Mouse (Mus musculus): ENCODE data around the gene Ubox5. TPM values are rescaled to one million over a fixed set of nuclear protein-coding genes. Genes with fewer than 3 reads are reported as not detected.
"Not testable (repeated sequence)": the region's sequence is repeated elsewhere in the genome, so short reads cannot be mapped to it uniquely, and the experiment has no call there.

Ubox5 gene
- total RNA-seq, 1 experiment from 2014 or later = 7.5 TPM

GRCm38 (mm10) chr2:130576564-130576963 is 53.3 kb downstream of the Ubox5 start:
- not testable (repeated sequence) for DNase-seq

DNA sequence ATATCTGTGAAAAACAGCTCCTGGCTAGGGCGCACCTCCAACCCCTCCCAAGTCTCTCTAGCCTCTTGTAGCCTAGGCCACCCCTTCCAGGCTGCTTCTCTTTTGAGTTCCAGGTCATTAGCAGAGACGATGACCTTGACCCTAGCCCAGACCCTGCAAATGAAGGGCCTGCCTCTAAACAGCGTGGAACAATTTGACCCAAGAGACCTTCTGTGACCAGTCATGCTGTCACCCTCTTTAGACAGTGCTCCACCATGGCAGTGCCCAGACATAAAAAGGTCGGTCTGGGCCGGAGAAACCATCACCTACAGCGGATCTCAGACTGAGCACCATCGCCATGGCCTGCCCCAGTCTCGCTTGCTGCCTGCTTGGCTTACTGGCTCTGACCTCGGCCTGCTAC is 54.0 kb downstream of the Ubox5 start, which contains the start of gene Oxt:
Gene Oxt, plus strand, starts transcription at position 301 of the 400 bp plus-strand sequence.
- no peak for DNase-seq

DNA sequence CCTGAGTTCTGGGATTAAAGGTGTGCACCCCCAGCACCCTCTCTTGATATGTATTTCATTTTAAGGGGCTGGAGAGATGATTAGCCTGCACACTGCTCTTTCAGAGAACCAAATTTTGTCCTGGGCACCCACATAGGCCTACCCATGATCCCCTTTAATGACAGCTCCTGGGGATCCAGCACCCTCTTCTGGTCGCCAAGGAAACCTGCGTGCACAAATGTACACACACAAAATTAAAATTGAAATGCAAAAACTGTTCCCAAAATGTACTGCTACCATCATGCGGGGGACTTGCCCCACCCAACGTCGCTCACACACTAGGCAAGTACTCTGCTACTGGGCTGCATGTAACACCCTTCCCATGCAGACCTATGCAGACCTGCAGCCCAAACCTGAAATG is 54.9 kb downstream of the Ubox5 start:
- DNase-seq = no peak

GRCm38 (mm10) chr2:130569926-130570325 is 59.9 kb downstream of the Ubox5 start:
- no peak for DNase-seq

DNA sequence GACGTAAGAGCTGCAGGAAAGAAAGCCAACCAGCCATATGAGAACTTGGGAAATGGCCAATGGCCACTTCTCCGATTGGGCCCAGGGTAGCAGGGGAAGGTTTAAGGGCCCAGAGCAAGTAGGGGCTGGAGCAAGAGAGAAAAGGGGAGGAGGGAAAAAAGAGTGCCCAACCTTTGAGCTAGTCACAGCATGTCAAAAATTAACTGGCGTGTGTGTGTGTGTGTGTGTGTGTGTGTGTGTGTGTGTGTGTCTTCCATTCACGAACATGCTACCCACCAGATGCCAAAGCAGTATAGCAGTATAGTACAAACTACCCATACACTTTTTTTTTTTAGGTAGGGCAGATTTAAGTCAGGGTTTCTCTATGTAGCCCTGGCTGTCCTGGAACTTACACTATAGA is 60.9 kb downstream of the Ubox5 start:
- DNase-seq = no peak

DNA sequence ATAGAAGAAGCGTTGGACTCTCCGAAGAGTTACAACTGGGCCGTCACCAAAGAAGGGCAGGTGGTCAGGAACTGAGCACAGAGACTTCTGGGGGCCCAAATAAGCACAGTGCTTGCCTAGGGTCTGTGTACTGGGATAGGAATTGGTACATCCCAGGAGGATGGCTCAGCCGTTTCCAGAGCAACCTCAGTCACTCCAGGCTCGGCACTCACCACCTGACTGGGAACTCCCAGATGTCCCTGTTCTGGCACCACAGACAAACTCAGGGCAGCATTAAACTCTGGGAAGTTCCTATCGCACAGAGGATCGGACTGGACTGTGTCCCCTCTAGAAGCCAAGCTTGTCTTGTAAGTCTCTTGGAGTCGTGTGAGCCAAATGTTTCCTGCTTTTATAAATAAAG is 64.9 kb downstream of the Ubox5 start:
- DNase-seq = no peak

DNA sequence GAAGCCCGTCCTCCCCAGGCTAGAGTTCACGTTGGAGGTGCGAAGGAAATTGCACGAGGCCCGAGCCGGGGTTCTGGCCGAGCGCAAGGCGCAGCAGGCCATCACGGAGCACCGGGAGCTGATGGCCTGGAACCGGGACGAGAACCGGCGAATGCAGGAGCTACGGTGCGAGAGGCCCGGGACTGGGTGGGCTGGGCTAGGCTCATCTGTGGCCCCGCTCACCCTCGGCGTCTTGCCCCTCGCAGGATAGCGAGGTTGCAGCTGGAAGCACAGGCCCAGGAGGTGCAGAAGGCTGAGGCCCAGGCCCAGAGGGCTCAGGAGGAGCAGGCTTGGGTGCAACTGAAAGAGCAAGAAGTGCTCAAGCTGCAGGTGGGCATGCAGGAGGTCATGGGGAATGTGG is 65.8 kb downstream of the Ubox5 start:
- DNase-seq = no peak

DNA sequence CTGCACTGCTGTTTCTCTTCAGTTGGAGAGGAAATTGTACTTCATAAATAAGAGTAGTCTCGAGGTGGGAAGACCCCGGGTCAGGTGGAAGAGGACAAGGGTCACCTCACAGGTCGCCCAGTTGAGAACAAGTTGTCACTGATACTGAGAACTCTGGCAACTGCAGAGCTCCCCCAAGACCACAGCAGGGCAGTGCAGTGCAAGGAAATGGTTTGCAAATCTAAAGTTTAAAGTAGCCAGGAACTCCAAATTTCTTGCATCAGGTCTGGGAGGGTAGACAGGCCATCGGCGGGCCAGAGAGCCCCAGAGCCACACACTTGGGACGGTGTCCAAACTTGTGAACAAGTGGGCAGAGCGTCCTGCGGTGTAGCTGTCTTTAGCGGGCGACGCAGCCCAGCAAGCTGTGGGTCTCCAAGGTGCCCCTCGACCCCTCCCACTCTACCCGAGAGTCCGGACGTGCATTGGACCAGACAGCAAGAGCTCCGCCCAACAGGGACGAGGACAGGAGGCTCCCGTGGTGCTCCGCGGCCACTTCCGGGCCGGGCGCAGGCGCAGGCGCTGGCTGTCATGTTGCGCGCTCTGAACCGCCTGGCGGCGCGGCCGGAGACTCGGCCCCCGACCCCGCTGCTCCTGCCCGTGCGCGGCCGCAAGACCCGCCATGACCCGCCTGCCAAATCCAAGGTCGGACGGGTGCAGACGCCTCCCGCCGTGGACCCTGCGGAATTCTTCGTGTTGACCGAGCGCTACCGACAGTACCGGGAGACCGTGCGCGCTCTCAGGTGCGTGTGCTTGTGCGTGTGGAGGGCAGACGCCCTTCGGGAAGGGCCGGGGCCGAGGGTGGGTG is 66.4 kb downstream of the Ubox5 start, which contains the start of gene Mrps26:
Gene Mrps26, plus strand, starts transcription at position 531 of the 844 bp plus-strand sequence.
- peak; percentile 93 for DNase-seq

GRCm38 (mm10) chr2:130558015-130558414 is 71.8 kb downstream of the Ubox5 start:
- DNase-seq = no peak

DNA sequence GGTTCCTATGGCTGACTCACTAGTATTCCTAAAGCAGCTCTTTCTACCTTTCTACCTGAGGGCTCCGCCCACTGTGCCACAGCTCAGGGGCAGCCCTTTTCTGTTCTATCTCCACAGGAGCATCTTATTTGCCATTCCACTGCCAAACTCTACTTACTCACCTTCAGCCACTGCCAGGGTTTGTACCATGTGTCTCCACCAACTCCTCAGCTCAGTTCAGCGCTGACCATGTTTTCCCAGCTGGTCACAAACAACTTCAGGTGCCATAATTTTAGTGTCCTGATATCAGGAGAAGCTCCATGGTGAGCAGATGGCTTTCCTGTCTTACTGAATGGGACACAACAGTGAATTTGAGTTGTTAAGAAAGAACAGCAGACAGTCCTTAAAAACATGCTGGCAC is 72.4 kb downstream of the Ubox5 start:
- no peak for DNase-seq

DNA sequence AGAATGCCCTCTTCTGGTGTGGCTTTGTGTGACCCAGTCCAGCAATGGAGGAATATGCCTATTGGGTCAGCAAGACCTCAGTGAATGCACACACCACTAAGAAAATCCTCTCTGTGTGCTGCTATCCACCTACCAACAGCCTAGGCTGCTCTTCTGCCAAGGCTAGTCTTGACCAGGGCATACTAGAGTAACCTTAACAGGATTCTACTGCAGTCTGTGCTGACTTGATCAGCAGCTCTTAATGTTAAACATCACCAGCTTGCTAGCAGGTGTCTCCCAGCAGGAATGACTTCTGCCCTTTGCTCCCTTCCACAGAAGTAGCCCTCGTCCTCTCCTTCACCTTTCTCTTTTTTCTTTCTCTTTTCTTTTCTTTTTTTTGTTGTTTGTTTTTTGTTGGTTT is 73.5 kb downstream of the Ubox5 start:
- no peak for DNase-seq

DNA sequence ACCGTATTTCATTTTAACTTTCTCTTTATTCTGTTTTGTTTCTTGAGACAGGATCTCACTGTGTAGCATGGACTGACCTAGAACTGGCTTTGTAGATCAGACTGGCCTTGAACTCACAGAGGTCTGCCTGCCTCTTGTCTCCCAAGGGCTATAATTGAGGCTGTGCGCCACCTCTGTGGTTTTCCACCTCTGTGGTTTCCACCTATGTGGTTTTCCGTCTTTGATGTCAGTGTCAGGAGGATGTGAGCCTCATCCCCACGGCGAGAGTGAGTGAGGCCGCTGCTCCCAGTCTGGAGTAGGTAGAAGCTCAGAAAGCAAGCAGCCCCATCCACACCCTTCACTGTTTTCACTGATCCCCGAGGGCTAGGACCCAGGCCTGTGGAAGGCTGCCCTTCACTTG is 75.0 kb downstream of the Ubox5 start:
- no peak for DNase-seq

DNA sequence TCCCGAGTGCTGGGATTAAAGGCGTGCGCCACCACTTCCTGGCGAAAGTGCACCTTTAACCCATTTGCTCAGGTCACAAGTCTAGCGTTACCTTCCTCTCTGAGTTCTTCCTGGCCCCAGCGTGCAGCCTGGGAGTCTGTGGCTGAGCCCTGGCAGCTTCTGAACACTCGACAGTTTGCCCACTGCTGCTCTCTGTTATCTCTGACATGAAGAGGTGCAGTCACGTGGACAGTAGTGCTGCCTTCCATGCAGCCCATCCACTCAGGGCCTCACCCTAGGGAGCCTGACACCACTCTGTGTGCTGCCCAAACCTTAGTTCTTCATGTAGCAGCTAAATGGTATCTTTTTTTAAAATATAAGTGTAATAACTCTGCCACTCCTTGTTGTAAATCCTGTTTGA is 82.9 kb downstream of the Ubox5 start:
- DNase-seq = no peak

DNA sequence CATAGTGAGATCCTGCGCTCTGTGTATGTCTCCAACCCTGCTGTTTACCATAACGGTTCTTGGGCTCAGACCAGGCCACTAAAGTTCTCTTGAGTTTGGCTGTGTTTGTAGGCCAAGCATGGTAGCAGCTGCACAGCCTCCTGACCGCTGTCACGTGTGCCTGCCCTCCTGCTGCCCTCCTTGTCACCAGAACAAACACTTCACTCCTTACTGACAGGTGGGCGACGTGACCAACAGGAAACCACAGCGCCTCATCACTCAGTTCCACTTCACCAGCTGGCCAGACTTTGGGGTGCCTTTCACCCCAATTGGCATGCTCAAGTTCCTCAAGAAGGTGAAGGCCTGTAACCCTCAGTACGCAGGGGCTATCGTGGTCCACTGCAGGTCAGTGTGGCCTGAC is 89.6 kb downstream of the Ubox5 start:
- no peak for DNase-seq

Other genes with a start within 250 kb of the Ubox5 start
- gene Cpxm1, start 232.5 kb downstream of the Ubox5 start, total RNA-seq (2021) = 3.5 and 4.2 TPM in 2 replicates
- not detected in 2 replicates for gene Gm28372, start 224.8 kb downstream of the Ubox5 start, total RNA-seq (2021)
- not detected in 2 replicates for gene 1700020A23Rik, start 224.8 kb downstream of the Ubox5 start, total RNA-seq (2021)
- not detected in 2 replicates for gene Tmem239, start 223.6 kb downstream of the Ubox5 start, total RNA-seq (2021)
- 80.9 and 81.9 TPM in 2 replicates for gene Vps16, start 205.7 kb downstream of the Ubox5 start, total RNA-seq (2021)
- 18.9 and 19.9 TPM in 2 replicates for gene Pced1a, start 205.3 kb downstream of the Ubox5 start, total RNA-seq (2021)
- gene Ptpra, start 179.8 kb downstream of the Ubox5 start, total RNA-seq (2021) = 115 and 144 TPM in 2 replicates
- gene Mrps26, start 66.3 kb downstream of the Ubox5 start, total RNA-seq (2021) = 61.9 and 64.5 TPM in 2 replicates
- gene Oxt, start 53.9 kb downstream of the Ubox5 start, total RNA-seq (2021) = not detected in 2 replicates
- not detected in 2 replicates for gene Avp, start 47.5 kb downstream of the Ubox5 start, total RNA-seq (2021)
- 8.9 and 14.0 TPM in 2 replicates for gene Fastkd5, start within 50 bp of the Ubox5 start, total RNA-seq (2021)
- gene Lzts3, start 12.8 kb upstream of the Ubox5 start, total RNA-seq (2021) = 16.8 and 19.5 TPM in 2 replicates
- 226 and 231 TPM in 2 replicates for gene Ddrgk1, start 34.6 kb upstream of the Ubox5 start, total RNA-seq (2021)
- 23.8 and 28.0 TPM in 2 replicates for gene Itpa, start 37.6 kb upstream of the Ubox5 start, total RNA-seq (2021)
- gene Slc4a11, start 67.5 kb upstream of the Ubox5 start, total RNA-seq (2021) = 2.0 and 2.1 TPM in 2 replicates